Mouse (Mus musculus) ovary, adult 10 weeks (tissue): Measurements from ENCODE around the gene Phactr3. TPM values are rescaled to one million over a fixed set of nuclear protein-coding genes. Genes with fewer than 3 reads are reported as not detected.

ENCODE experiments used
- polyA plus RNA-seq: library from polyadenylated mRNA; stranded (reverse); fragments of 350-450 nt; fragmentation: Illumina TruSeq; extraction: RNeasy Lipid Tissue Mini Kit (QIAGEN cat#74804); gene quantifications from one replicate; pipeline ENCODE4 v1.2.3, GENCODE M21; 2014

Gene Phactr3
- 0.88 TPM for polyA plus RNA-seq

DNA sequence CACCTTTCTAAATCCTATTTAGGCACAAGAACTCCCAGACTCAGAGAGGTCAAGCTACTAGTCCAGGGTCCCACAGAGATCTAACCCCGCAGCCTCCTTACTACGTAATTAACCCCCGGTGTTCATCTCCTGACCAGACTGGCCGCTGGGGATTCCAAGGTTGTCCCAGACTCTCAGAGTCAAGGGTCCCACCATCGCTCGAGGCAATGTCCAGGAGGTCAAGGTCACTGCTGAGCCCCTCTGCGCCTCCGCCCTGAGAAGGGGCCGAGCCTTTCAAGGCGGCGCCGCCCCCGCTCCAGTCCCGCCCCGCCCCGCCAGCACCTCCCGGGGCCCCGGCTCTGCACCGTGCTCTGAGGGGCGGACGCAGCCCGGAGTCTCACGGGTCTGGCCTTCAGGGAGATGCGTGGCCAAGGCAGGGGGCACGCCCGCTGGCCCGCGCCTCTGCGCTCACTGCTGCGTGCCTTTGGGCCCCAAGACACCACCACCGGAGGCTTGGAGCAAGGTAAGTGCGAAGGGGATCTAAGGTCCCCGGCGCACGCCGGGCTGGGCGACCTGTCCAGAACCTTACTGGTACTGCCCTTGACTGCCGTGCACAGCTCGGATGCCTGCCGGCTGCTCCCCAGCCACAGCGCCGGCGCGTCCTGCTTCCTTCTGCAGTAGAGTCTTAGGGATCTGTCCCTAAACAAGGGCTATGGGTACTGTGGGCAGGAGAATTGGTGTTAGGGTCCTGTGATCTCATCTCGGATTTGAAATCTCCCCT, at the start of gene Phactr3:
Gene Phactr3, plus strand, starts transcription at position 175 of the 760 bp plus-strand sequence.

DNA sequence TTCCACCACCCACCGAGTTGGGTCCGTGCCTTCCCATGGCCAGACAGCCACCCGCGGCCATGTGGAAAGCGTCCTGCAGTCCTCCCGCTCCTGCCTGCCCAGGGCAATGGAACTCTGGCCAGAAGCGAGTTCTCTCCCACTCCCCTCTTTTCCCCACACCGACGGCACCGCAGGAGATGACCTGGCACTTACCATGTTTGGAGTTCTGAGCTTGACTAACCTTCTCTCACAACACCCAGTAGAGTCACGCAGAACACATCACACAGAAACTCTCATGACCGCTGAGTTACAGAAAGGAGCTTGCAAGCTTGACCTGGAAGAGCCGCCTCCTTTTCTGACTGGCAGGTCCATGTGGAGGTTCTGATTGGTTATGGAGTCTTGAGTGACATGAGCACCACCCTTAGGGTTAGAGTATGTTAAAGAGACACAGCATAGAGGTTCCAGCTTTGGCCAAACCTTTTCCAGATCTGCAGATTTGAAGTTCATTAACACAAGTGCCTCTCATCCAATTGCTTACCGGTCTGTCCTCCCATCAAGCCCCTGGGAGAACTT, 40.5 kb upstream of the Phactr3 start, which contains the start of gene Zfp931:
Gene Zfp931, minus strand, starts transcription at position 311 of the 552 bp plus-strand sequence.

Other genes with a start within 250 kb of the Phactr3 start
- gene Gm14327, start 221.9 kb upstream of the Phactr3 start, polyA plus RNA-seq: 10.0 TPM
- gene Zfp972, start 193.4 kb upstream of the Phactr3 start, polyA plus RNA-seq: not detected
- 93.3 TPM for gene Gm14326, start 161.7 kb upstream of the Phactr3 start, polyA plus RNA-seq
- gene Zfp971, start 95.7 kb upstream of the Phactr3 start, polyA plus RNA-seq: 111 TPM
- 106 TPM for gene Zfp931, start 40.5 kb upstream of the Phactr3 start, polyA plus RNA-seq